Mouse (Mus musculus) liver, embryonic 14.5 days (tissue): ENCODE measurements around the gene Sdk2.

ENCODE experiments used
- CTCF ChIP-seq: IDR thresholded peaks from 2 replicates; pipeline ENCODE4 v1.5.1; 2016; ENCODE audit warnings: antibody characterized with exemption, low read depth, control low read depth
- EP300 ChIP-seq: IDR thresholded peaks from 2 replicates; pipeline ENCODE4 v1.6.1; 2016; ENCODE audit warnings: antibody characterized with exemption, low read depth

- TF ChIP-seq CTCF = no peak
- no peak for TF ChIP-seq EP300
These were observed 88.5 kb downstream of the Sdk2 start for GRCm38 (mm10) chr11:113978318-113978717.
